Mouse (Mus musculus): ENCODE results near the gene Rab38.

Gene Rab38

GRCm38 (mm10) chr7:88429786-88430691 is at the start of gene Rab38:
Rab38 (plus strand) TSS chr7:88430273.
- in situ Hi-C loops (cut with MseI, MboI): no loop called here

GRCm38 (mm10) chr7:88394568-88394967 is 35.5 kb upstream of the Rab38 start:
- in situ Hi-C loops (cut with MseI, MboI): no loop called here

- in situ Hi-C loops (cut with MseI, MboI): no loop called here
Measured at GRCm38 (mm10) chr7:88395745-88396144, 34.3 kb upstream of the Rab38 start.

GRCm38 (mm10) chr7:88405311-88405710 is 24.8 kb upstream of the Rab38 start:
- in situ Hi-C loops (cut with MseI, MboI): no loop called here

GRCm38 (mm10) chr7:88406466-88406865 is 23.6 kb upstream of the Rab38 start:
- in situ Hi-C loops (cut with MseI, MboI): no loop called here

- in situ Hi-C loops (cut with MseI, MboI): no loop called here
Measured at GRCm38 (mm10) chr7:88421821-88422220, 8.3 kb upstream of the Rab38 start.

- in situ Hi-C loops (cut with MseI, MboI): no loop called here
Measured at GRCm38 (mm10) chr7:88423889-88424288, 6.2 kb upstream of the Rab38 start.

- in situ Hi-C loops (cut with MseI, MboI): no loop called here
Measured at GRCm38 (mm10) chr7:88425744-88426143, 4.3 kb upstream of the Rab38 start.

- in situ Hi-C loops (cut with MseI, MboI): no loop called here
Measured at GRCm38 (mm10) chr7:88427484-88427883, 2.6 kb upstream of the Rab38 start.

GRCm38 (mm10) chr7:88430692-88431084 is 615 bp downstream of the Rab38 start:
- in situ Hi-C loops (cut with MseI, MboI): no loop called here

- in situ Hi-C loops (cut with MseI, MboI): no loop called here
Measured at GRCm38 (mm10) chr7:88440301-88440700, 10.2 kb downstream of the Rab38 start.

- in situ Hi-C loops (cut with MseI, MboI): no loop called here
Measured at GRCm38 (mm10) chr7:88442649-88443048, 12.6 kb downstream of the Rab38 start.

GRCm38 (mm10) chr7:88443435-88443834 is 13.4 kb downstream of the Rab38 start:
- in situ Hi-C loops (cut with MseI, MboI): no loop called here

- in situ Hi-C loops (cut with MseI, MboI): no loop called here
Measured at GRCm38 (mm10) chr7:88445320-88445903, 15.3 kb downstream of the Rab38 start.

GRCm38 (mm10) chr7:88453234-88453633 is 23.2 kb downstream of the Rab38 start:
- in situ Hi-C loops (cut with MseI, MboI): no loop called here

- in situ Hi-C loops (cut with MseI, MboI): no loop called here
Measured at GRCm38 (mm10) chr7:88457827-88458226, 27.8 kb downstream of the Rab38 start.

GRCm38 (mm10) chr7:88467754-88468153 is 37.7 kb downstream of the Rab38 start:
- in situ Hi-C loops (cut with MseI, MboI): no loop called here

GRCm38 (mm10) chr7:88482110-88482619 is 52.1 kb downstream of the Rab38 start:
- in situ Hi-C loops (cut with MseI, MboI): no loop called here

- in situ Hi-C loops (cut with MseI, MboI): no loop called here
Measured at GRCm38 (mm10) chr7:88482628-88483027, 52.6 kb downstream of the Rab38 start.

- in situ Hi-C loops (cut with MseI, MboI): no loop called here
Measured at GRCm38 (mm10) chr7:88491020-88491419, 60.9 kb downstream of the Rab38 start.

GRCm38 (mm10) chr7:88502217-88502817 is 72.2 kb downstream of the Rab38 start:
- in situ Hi-C loops (cut with MseI, MboI): no loop called here

- in situ Hi-C loops (cut with MseI, MboI): no loop called here
Measured at GRCm38 (mm10) chr7:88509748-88510147, 79.7 kb downstream of the Rab38 start.
